Mouse (Mus musculus) v-Abl transformed pro-B cells (cell line): ENCODE data around the gene Rtl8b.
"Not testable (repeated sequence)": the region's sequence is repeated elsewhere in the genome, so short reads cannot be mapped to it uniquely, and the experiment has no call there.

ENCODE experiments used
- in situ Hi-C, 2 experiments: fragments of 400-800 bp; cut with MboI; formaldehyde crosslinking; loops; one replicate each; pipeline ENCODE4 v1.15.1; 2025; ENCODE audit not compliant: unreplicated experiment in 2 of 2

Gene Rtl8b

DNA sequence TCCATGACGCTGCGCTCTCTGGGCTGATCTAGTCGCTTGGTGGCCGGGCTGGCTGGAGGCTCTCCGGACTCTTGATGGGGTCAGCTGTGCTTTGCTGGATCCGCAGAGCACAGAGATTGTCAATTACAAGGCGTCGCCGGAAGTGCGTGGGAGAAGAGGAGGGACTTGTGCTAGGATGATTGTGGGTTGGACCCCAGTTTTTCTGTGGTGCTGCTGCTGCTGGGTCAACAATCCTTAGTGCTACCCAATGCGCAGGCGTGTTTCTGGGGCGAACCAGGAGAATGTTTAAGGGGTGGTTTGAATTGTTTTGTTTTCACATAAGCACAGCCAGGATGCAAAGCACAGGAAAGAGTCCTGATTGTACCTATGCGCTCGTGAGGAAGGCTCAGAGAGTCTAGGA is at the start of gene Rtl8b:
Rtl8b (minus strand) TSS at position 115 of the 400 bp plus-strand sequence.
- in situ Hi-C loops = no loop called here

DNA sequence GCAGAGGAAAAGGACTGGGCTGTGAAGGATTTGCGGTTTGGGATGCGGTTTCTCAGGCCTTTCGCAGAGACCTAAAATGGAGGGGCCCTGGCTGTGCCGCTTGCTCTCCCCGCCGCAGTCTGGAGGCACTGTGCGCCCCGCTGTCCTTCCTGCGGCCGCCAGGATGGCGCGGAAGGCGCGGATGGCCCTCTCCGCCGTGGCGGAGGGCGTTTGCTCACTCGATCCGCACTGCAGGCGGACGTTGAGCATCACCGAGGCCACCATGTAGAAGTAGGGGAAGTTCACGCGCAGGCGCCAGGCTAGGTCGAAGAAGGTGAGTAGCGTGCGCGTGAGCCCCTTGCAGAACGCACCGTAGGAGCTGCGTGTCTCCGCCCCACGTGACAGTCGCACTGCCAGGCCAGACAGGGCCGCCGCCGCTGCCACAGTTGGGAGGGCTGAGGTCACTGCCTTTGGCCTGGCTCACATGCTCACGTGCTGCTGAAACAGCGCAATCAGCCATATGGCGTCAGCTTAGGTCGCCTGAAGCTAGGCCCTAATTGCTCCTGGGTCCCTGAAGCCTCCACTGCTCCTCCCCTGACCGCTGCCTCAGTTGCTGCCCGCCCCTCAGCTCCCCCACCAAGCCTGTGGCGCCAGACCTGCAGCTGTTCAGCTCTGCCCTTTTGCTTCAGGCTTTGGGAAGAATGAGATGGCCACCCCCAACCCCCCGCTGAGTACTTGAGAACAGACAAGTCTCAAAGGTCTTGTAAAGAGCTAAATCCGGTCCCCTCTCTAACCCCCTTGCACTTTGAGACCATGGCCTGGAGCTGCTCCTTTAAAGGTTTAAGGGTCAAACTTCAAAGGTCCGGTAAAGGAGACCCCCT is 46.3 kb upstream of the Rtl8b start:
- in situ Hi-C loops = no loop called here

DNA sequence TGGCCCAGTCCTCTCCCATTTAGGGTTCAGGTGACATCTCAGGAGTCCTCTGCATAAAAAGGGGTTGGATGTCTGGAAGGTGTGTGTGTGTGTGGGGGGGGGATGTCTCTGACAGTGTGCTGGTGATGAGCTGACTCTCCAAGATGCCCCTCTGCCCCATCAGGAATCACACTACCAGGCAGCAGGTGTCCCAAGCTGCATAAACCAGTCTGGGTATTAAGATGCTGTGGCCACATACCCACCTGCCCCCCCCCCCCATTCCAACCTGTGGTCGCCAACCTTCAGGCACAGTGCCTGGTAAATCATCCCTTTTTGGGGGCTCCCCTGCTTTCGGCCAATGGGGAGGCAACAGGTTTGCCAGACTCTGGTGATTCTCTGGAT is 45.7 kb upstream of the Rtl8b start:
- in situ Hi-C loops = no loop called here

DNA sequence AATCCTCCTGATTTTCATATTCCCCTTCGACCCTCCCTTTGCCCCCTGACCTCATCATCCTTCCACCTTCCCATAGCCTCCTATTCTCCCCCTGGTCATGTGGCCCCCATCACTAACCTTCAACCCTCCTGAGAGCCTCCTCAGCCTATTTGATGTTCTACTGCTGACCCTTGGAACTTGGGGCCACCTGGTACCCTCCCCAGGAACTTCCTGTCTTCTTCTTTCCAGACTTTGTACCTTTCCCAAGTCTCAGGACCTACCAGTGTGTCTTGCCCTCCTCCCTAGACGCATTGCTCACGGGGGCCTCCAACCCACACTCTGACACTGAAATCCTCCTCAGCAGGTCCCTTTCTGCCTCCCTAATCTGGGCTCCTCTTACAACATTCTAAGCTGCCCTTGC is 32.5 kb upstream of the Rtl8b start:
- in situ Hi-C loops = no loop called here

DNA sequence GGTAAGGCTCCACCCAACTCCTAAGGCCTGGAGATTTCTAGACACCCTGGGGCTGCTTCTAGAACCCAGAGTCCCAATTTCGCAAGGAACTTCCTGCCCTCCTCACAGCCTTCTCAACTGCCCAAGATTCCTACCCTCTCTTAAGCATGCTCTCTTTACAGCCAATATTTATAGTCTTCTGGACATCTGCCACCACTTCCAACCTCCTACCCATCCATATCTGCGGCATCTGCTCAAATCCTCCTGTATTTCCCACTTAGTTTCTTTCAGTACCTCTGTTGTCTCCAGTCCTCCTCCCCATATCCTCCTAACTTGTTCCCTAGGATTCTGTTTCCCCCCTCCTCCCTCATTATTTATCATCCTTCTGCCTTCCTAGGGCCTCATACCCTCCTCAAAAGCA is 29.0 kb upstream of the Rtl8b start:
- in situ Hi-C loops = no loop called here

DNA sequence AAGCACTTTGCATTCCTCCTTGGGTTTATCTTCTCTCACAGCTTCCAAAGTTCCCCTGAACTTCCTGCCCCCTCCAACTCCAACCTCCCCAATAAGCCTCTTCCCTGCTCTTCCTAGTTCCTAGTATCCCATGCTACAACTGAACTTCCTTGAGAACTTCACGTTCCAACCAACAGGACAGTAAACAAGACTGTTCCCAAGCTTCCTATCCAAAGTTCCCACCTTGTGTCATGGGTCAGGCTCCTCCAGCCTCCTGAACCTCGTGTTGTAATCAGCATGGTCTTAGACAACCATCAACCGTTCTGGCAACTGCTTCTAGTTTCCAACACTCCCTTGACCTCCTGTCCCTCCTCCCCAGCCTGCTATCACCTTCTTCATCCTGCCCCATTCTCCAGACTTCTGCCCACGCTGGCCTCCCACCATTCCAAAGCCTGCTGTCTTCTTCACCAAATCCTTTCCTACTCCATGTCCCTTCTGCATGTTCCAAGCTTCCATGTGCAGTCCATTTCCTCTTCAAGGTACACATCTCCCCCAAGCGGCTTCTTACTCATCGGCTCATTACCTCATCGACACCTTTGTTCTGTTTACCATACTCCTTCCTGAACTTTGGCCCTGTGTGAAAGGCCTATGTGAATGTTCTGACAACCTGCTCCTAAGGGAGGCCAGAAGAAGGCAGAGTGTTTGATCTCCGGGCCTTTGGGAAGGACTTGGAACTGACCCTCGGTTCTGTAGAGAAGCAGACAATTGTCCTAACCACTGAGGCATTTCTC is 24.0 kb upstream of the Rtl8b start:
- in situ Hi-C loops = no loop called here

DNA sequence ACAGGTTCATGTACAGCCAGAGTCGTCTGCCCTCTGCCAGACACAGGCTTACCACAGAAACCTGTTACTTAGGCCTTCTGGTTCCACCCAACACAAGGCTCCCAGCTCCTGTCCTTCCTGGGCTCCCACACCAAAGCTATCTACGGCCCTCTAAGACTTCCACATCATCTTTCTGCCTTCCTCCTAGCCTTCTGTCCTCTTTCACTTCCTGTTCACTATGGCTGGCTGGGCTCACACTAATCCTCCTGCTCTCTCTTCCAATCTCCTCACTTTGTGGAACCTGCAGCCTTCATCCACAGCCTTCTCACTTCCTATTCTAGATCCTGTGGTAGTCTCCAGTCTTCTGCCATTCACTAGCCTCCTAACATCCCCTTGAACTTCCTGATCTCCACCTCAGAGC is 22.9 kb upstream of the Rtl8b start:
- in situ Hi-C loops = no loop called here

DNA sequence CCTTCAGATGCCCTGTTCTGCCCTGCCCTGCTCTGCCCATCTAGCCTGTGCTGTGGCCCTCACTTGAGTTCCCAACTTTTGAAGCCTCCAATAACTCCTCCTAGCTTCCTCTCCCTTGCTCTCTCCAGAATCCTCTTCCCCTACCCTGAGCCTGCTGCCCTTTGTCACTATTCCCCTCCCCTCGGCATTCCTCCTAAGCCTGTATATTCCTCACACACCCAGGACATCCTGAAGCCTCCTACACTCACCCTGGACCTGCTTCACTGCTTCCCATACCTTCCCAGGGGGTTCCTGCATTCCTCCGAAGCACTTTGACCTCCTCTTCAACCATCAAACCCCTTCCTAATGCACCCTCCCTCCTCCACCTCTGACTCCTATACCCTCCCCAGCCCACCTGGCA is 21.9 kb upstream of the Rtl8b start:
- in situ Hi-C loops = no loop called here

DNA sequence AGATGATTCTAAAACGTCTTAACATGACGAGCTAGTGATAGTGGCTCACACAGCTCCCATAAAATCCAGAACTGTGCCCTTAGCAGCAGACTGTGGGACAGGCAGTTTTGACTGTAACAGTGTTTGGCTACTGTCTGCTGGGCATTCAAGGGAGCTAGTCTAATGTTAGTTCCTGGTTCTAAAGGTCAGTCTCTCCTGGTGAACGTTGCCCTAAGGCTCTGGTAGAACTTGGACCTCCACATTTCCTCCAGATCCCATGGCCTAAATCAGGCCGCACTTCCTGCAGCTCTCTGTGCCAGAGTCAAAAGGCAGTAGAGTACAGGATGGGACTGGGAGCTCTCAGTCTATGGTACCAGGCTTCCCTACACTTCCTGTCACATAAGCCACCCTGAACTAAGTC is 14.5 kb upstream of the Rtl8b start:
- in situ Hi-C loops = not testable (repeated sequence)

DNA sequence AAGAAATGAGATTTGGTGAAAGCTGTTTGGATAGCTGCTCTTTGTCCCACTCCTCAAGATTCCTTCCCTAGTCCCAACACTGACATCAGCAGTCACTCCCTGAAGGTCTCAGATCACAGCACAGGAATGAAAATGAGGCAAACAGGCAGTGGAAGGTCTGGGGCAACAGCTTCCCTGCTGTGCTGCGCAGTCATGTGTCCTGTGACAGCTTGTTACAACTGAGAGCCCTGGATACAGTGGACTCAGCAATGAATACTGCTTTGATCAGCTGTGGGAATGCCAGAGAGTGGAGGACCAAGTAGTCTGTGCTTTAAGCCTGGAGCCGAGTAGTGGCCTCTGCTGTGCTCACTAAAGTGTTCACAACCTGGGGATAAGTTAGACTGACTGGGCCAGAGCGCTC is 12.4 kb upstream of the Rtl8b start:
- in situ Hi-C loops = not testable (repeated sequence)

DNA sequence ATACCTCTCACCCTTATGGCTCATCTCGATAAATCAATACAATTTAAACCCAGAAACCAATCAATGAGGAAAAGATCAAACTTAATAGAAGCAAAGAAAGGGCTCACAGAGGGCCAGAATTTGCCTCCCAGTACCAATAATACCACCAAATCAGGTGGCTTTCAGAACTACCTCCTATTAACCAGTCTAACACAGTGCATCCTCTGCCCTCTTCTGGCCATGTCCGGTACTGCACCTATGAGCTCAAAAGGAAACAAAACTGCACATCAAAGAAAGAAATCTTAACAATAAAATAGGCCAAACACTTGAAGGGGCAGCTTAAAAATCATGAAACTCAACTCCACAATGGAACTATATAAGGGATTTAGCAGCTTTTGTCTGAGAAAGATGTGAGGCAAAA is 6.7 kb upstream of the Rtl8b start:
- in situ Hi-C loops = not testable (repeated sequence)

DNA sequence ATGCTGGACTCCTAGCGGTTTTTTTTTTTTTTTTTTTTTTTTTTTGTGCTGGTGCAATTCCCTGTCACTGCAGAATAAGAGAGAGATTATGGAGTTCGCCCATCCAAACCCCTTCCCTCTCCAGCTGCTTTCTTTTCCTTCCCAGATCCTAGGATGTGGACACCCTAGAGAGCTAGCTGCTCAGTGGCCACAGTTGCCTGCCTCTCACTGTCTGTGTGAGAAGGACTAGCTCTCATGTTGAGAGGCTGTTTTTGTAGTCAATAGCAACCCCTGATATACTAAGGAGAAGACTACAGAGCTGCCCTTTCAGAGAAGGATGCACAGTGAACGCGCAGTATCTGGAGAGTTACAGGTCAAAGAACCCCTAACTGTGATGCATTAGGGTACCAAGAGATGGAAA is 488 bp upstream of the Rtl8b start:
- in situ Hi-C loops = not testable (repeated sequence)

DNA sequence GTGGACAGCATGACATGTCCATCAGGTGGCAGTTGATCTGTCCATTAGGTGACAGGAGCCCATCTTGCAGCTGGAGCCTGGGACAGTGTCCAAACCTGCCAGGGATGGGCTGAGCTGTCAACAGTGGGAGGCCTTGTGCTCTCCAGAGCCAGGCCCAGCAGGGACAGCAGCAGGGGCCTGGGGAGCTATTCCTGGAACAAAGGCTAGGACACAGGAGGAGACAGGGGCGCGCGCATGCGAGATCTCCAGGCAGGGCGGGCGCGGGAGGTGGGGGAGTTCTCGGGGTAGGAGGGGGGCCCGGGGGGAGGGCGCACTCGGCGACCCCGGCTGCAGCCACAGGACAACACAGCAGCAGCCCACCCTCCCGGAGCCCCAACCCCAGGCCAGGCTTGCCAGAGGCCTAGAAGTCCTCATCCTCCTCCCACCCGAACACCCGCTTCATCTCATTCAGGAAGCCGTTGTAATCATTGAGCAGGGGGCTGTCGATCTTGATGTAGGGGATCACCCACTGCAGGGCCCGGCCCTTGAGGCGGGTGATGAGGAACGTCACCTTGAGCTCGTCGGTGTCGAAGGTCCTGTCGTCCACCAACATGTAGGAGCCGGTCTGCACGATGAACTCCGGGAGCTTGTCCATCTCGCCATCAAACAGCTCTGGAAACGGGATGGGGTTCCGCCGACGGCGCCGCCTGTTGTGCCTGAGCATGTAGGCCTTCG is 494 bp downstream of the Rtl8b start:
- in situ Hi-C loops = not testable (repeated sequence)

DNA sequence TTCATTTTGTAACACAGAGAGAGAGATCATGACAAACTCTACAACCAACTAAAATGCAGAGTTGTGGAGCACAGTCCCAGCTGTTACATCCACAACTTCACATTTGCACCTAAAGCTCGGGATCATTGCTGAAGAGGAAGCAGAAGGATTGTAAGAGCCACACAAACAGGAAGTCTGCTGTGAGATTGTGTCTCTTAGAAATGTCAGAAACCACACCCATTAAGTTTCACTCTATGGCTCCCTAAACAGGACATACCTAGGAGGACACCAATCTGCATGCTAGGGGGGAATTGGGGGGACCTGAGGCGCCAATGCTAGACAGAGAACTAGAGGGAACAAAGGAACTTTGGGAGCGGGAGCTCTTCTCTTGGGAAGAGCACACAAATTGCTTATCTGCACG is 17.3 kb downstream of the Rtl8b start:
- in situ Hi-C loops = not testable (repeated sequence)

DNA sequence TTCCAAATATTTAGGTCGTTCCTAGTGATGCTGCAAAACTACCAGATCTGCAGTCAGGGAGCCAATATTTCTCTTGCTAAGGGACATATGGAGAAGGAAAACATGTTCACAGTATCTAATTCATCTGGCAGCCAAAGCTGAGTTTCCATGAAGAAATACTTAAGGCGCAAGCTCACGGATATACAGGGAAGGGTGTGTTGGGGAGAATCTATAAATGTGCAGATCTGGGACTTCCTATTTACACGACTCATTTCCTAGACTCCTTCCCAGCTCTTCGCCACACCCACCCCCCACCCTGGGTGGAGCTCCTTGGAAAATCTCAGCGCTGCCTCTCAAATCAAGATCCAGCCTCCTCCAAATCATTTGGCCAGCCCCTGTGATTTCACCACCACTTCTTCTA is 24.3 kb downstream of the Rtl8b start:
- in situ Hi-C loops = no loop called here

DNA sequence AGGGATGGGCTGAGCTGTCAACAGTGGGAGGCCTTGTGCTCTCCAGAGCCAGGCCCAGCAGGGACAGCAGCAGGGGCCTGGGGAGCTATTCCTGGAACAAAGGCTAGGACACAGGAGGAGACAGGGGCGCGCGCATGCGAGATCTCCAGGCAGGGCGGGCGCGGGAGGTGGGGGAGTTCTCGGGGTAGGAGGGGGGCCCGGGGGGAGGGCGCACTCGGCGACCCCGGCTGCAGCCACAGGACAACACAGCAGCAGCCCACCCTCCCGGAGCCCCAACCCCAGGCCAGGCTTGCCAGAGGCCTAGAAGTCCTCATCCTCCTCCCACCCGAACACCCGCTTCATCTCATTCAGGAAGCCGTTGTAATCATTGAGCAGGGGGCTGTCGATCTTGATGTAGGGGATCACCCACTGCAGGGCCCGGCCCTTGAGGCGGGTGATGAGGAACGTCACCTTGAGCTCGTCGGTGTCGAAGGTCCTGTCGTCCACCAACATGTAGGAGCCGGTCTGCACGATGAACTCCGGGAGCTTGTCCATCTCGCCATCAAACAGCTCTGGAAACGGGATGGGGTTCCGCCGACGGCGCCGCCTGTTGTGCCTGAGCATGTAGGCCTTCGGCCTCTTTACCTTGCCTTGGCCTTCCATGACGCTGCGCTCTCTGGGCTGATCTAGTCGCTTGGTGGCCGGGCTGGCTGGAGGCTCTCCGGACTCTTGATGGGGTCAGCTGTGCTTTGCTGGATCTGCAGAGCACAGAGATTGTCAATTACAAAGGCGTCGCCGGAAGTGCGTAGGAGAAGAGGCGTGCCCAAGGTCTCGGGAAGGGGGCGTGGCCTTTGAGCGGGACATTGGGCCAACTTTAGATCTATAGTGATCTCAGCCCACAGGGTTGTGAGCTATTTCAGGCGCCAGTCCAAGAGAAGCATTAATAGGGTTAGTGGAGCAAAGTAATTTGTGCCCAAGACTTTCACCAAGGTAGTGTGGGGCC is 26.9 kb downstream of the Rtl8b start, which contains the start of gene Rtl8a:
Rtl8a (minus strand) TSS at position 703 of the 982 bp plus-strand sequence.
- in situ Hi-C loops = not testable (repeated sequence)

DNA sequence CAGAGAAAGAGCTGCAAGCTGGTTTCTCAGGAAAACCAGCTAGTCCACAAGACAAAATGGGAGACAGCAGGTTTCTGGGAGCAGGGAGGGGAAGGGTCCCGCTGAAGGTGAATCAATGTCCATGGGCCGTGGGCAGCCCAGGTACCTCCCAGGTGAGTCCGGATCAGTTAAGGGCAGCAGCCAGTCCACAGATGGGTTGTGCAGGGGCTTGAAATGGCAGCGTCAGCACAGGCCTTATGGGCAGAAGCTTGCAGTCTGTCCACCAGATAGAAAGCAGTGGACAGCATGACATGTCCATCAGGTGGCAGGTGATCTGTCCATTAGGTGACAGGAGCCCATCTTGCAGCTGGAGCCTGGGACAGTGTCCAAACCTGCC is 27.6 kb downstream of the Rtl8b start:
- in situ Hi-C loops = not testable (repeated sequence)

DNA sequence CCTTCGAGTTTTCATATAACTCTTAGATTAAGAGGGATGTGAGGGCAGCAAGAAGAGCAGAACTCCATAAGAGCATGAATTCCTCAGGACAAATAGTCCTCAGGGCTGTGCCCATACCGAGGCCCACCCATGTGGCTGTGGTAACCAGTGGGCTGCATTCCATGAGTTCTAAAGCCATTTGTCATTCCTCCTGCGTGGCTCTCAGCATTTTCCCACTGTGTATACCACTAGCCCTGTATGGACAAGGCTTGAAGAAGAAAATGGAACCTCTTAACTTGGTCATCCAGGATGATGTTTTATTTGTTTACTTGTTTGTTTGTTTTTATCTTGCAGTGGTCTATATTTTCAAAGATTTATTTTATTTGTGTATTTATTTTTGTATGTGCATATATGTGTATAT is 32.1 kb downstream of the Rtl8b start:
- in situ Hi-C loops = not testable (repeated sequence)
